Mouse (Mus musculus) embryo, embryonic 9.5 days (tissue): ENCODE measurements around the gene Agpat2.

Source experiments
- DNase-seq: peaks from one replicate; pipeline ENCODE4 v3.0.0-alpha.2; 2017; ENCODE audit errors: extremely low spot score

Gene Agpat2

DNA sequence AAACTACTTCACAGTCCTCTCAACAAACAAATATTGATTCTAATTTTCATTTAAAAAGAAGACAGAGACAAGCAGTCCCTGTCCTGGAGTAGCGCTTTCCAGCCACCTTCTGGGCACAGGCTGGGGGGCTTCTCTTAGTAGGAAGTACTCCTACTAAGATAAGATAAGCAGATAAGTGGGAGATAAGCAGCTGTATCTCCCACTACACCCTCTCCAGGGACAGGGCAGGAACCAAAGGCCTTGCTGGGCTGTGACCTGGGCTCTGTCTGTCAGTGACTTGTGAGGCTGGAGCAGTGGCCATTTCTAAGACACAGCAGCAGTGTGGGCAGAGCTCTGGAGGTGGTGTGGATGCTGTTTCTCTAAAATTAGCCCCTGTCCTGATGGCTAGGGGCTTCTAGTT lies 28.8 kb downstream of the Agpat2 start:
- DNase-seq = no peak

DNA sequence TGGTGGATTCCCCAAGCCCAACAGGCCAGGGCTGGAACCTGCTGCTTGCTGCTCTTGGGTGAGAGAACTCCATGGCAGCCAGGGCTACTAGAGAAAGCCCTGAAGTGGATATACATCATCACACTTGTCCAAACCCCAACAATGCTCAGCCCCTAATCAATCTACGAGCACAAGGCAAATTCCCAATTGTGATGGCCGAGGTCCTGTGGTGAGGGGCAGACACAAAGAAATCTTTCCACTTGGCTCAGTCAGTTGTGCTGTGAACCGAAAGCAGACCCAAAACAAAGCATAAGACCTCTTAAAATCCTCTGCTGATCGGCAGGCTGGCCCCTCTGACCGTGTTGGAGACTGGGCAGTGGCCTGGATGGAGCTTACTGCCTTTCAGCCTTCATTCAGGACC lies 29.4 kb downstream of the Agpat2 start:
- no peak for DNase-seq

DNA sequence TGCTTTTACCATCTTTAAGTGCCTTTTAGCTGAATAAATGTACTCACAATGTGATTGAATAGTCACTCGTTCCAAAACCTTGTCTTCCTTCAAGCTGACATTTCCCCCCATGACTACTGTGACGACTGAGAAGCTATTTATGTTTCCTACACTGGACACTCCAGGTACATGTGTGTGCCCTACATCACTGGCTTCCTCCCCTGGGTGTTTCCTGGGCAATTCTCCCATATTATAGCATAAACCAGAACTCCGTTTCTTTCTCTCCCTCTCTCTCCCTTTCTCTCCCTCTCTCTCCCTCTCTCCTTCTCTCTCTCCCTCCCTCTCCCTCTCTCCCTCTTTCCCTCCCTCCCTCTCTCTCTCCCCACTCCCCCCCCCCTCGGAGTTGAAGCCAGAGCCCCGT lies 30.4 kb downstream of the Agpat2 start:
- no peak for DNase-seq

DNA sequence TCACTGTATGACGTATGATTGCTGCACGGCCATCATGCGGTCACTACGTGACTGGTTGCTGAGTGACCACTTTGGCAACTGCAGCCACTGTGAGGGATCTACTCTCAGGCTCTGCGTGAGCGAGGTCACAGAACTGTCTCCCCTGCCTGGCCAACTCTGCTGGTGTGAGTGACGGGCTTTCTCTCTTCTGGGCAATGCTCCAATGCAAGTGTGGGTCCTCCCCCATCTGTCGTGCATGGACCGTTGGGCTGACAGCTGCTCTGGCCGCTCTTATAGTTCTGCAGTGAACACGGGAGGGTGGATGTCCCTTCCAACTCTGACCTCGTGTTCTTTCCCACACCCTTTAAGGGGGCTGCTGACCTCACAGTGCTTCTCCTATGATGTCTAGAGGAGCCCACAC lies 30.8 kb downstream of the Agpat2 start:
- no peak for DNase-seq

DNA sequence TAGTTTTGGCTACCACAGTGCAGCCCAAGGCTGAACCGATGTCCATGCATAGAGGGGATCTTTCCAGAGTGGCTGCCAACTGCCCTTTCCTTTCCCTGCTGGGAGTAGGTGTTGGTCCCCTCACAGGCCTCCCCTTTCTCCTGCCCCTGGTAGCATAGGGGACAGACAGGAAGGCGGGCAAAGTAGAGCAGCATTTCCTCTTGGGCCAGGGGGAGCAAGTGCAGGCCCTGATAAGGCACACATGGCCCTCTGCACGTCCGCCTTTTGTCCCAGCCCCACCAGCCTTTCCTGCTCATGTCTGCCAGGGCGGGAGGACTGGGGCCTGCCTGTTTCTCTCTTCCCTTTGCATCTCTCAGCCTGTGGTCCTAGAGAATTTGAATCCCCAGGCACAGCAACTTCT lies 32.4 kb downstream of the Agpat2 start:
- DNase-seq = no peak

DNA sequence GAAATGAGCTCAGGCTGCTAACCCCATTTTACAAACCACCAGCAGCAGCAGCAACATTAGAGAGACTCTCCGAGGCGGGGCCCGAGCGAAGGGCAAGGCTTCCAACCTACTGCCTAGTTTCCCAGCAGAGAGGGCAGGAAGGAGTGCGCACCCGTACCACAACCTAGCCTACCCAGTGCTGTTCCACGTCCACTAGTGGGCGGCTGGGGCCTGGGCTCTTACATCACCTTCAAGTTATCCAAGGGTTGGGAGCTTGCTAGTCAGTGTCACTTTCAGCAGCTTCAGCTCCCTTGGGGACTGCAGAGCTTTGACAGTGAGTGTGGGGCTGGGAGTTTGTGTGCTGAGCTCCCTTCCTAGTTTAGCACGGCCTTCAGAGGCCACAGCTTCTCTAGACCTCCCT lies 32.8 kb downstream of the Agpat2 start:
- DNase-seq = no peak

DNA sequence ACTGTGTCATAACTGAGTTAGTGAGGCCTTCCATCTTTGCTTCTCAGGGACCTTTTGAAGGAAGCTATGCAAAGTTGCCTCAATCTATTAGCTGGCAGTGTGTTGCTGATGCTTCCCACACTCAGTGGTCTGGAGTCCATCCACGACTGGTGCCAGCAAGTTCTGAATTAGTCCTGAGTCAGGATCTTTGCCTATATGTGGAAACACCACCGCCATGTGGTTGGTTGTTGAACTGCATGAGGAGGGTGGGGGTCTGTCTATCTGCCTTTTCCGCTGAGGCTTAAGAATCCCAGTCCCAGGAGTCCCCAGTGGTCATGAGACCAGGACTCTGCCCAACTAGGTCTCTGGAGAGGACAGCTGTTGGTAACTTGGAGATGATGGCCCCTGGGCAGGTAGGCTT lies 34.2 kb downstream of the Agpat2 start:
- peak; percentile 69 for DNase-seq

DNA sequence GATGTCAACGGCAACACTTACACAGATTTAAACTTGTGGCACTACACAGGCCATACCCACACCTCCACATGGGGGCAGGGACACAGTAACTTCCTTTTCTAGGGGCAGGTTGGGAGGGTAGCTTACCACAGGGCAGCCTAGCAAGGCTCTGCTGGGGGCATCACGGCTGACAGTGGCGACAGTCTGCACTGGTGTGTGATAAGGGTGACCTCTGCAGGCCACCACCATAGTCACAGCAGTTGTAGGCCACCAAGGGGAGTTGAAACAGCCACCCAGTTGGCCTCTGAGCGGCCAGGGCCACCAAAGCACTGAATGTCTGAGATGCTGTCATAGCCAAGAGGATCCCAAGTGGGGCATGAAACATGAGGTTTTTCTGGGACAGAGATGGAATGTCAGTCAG lies 38.0 kb downstream of the Agpat2 start:
- peak; percentile 61 for DNase-seq

DNA sequence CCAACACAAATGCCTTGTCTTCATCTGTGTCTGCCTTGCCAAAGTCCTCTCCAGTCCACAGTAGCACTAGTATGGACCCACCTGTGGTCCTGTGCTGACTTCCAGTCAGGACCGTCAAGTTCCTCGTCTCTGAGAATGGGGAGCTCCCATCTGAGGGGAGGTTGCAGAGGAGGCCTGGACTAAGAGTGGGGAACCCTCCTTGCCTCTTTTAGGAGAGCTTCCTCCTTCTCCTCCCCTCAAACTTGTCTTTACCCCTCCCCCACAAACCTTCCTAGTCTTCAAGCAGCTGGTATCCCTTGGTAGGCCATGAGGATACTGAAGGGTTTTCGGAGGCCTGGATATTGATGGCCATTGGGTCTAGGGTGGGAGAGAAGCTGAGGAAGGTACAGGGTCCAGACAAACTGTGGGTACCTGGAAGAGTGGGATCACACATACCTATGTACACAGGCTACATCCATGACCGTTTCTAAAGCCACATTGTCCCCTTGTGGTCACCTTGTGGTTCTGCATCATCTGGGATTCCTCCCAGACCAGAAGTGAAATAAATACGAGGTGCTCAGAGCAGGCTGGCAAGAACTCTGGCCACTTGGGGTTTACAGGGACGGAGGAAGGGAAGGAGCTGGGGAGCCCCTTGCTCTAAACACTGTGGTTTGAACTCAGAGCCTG lies 42.7 kb downstream of the Agpat2 start:
- peak; percentile 69 for DNase-seq

DNA sequence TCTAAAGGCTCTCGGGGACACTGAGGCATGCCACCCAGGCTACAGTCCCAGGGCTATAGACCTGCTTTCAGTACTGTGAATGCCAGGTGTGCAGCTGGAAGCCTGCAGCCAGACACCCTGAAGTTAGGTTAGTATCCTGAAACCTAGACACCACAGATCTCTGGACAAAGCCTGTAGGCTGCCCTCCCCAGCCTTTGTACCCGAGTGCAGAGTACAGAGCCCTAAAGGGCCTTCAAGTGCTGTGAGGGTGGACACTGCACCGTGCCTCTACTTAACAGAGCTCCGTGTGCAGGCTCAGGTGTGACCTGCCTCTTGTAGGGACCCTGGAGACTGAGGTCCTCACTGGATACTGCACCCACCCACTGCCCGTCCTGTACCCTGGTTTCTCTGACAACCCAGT lies 43.7 kb downstream of the Agpat2 start:
- no peak for DNase-seq

DNA sequence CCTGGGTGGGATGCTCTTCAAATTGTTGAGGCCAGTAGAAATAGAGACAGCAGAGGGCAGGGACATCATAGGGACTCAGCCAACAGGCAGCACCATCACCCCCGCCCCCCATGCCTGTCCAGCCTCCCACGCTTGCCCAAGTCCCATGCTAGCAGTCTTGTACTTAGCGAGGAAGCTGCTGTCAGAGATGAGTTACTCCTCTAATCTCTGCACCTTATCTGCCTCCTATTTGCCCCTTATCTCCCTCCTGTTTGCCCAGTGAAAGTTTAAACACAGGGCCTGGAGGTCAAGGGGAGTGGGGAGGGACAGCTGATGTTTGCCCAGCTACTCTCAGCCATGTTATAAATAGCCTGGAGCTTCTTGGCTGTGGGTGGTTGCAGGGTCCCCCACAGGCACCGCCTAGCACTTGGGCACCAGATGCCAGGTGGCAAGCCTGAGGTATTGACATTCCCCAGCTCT lies 47.7 kb downstream of the Agpat2 start:
- DNase-seq = no peak

DNA sequence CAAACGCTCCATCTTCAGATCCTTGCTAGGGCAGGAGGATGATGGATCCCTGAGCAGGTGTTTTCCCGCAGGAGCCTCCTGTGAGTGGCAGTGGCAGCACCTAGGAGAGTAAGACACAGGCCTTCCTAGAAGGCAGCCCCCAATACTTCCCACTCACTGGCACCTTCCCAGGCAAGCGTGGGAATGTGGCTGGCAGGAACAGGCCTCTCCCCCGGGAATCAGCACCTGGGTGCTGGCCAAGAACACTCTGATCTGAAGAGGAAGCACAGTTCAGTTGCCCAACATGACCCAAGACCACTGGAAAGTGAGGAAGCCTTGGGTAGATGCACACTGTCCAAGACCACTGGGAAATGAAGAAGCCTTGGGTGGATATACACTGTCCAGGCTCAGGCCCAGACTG lies 49.1 kb downstream of the Agpat2 start:
- no peak for DNase-seq

DNA sequence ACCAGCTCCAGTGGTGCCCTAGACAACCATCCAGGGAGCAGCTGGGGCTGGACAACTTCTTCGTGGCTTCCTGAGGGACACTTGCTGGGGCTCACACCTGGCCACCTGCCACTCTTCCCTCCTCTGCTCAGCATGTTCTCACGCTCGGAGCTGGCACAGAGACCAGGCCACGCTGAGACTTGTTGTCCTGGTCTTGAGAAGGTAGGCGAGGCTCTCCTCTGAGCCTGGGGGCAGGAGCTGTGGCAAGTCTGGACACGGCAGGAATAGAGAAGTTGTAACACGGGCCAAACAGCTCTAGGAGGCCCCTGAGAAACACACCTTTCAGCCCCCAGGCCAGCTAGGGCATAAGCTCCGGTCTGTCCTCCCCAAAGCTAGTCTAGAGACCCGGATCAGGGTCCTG lies 50.3 kb downstream of the Agpat2 start:
- DNase-seq = no peak

DNA sequence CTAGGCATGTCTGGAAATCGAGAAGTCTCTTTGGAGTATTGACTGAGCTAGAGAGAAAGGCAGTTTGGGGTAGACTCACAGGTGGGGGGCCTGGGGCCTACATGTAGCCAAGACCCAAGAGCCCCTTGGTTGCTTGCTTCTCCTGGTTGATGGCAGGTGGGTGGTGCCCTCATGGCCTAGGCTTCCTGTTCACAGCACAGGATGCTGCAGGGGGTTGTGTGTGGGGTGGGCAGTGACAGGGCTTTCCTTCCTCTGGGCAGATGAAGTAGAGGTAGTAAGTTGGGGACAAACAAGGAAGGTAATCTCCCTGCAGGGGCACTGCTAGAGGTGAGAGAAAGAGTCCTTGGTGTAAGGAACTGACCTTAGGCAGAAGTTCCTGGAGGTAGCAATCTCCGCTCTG lies 52.2 kb downstream of the Agpat2 start:
- no peak for DNase-seq

DNA sequence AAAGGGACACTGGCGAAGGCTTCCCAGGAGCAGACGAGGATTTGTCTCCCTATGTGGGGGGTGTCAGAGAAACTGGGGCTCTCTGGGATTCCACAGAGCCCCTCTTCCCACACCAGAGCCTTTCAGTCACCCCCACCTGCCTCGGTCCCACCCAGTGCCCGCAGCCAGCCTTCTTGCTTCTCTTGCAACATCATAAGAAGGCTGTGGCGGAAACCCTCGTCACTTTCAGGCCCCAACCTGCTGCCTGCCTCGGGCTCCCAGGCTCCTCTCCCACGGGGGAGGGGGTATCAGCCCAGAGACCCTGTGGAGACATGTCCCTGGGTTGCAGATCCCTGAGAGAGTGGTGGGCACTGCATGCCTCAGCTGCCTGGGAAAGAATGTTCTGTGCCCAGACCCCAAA lies 52.8 kb downstream of the Agpat2 start:
- no peak for DNase-seq

DNA sequence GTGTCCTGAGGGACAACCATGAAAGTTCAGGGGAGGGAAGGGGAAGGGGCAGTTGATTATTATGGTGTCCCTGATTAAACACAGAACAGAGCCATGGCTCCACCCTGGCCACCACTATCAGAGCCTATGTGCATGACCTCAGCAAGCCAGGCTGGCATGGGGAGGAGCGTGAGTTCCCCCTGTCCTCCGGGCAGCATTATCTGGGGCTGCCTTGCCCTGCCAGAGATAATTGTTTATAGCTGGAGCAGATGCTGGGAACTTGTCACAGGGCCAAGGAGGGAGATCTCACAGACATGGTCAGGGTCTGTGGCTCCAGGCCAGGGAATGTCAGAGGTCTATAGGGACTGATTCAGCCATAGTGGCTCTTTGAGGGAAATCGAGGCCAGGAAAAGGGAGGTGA lies 53.4 kb downstream of the Agpat2 start:
- no peak for DNase-seq

DNA sequence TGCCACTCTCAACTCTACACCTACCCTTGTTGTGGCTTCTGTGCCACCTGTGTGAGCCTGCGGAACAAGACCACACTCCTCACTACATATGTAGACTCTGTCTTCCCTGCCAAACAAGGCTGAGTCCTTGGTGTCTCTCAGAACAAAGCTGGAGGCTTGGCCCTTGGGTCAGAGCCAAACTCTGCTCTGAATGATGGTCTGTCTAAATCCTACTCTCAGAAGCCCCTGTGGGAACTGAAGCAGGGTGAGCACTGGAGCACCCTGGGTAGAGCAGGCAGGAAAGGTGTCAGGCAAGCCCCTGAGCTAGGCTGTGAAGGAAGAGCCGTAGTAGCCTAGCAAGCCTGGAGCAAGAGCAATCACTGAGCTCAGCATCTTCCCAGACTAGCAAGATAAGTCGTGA lies 54.0 kb downstream of the Agpat2 start:
- DNase-seq = no peak

DNA sequence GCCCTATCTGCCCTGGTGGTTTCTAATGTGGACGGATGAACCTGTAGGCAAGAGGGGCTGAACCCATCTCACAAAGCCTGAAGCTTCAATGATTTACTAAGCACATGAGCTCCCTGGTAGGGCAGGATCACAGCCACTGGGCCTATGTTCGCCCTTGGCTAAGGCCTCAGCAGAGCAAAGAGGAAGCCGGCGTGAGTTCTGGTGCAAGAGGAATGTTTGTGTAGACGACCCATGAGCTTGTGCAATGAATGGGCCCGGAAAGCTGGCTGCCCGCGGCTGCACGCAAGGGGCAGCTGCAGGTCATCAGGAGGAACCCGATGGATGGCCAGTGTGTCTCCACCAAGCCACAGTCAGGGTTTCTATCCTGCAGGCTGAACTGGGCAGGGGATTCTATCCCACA lies 54.4 kb downstream of the Agpat2 start:
- DNase-seq = no peak

DNA sequence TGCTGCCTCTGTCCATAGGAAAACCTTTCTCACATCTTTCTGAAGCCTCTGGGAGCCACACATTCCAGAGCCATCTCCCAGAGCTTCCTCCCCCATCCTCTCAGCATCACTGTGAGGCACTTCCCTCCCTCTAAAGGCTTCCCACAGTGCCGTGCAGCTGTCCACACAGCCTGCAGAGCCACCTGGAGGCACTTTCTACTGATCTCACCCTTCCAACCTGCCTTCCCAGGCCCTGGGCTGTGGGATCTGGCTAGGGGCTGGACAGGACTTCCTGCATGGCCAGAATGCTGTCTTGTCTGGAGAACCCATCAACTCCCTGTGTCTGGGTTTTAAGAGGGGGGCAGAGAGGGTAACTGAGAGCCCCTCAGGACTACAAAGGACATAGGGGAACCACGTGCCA lies 56.7 kb downstream of the Agpat2 start:
- no peak for DNase-seq

DNA sequence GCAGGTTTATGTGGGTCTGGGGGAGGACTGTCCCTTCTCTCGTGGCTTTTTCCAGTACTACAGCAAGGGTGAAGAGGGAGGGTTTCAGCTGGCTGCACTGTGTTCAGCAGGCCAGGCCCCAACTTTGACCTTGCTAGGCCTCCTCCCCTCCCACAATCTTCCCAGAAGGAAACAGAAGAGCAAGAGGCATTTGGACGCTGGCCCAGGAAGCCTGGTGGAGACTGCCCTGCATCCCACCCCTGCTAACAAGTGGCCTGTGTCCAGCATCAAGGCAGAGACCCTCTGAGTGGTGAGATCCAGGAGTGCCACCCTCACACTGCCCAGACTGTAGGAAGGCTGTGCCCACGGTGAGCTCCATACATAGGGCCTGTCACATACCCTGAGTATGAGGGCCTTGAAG lies 60.0 kb downstream of the Agpat2 start:
- DNase-seq = no peak

DNA sequence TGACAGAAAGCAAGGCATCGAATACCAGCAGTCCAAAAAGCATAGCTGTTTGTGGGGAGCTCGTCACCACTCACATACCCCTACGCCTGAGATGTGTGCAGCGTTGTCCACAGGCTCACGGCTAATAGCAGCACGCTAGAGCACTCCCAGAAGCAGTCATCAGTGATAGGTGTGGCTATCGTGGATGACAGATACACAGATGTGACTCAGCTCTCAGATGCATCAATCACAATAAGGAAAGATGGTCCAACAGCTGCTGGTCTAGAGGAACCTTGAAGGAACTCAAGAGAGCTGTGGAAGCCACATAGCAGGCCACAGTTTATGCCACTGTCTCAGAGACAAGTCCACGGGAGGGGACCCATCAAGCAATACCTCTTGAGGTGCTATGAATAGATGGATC lies 60.4 kb downstream of the Agpat2 start:
- DNase-seq = no peak

DNA sequence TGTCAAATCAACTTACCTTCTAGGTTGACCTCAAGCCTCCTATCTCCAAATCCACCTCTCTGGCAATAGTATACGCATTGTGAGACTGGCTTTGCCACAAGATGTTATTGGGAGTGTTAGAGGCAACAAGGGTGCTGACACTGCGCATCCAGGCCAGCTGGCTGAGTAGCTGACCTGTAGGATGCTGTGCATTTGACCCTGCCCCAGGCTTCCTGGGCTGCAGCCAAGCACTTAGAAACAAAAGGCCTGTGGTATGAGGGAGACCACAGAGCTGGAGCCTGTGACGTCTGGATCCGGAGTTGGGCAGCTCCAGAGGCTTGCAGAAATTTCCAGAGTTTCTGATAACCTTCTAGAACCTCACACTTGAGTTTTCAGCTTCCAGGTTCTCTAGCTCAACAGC lies 61.1 kb downstream of the Agpat2 start:
- DNase-seq = no peak
